Mouse (Mus musculus) T-helper 2 cell (primary cell): ENCODE data around the gene Casp14.

ENCODE experiments used
- in situ Hi-C: fragments of 300-600 bp; cut with MboI, MseI; formaldehyde crosslinking; loops from one replicate; pipeline ENCODE4 v1.15.1; 2025; ENCODE audit warnings: high pct_unique_total_duplicates

Casp14 gene

GRCm38 (mm10) chr10:78718056-78718455, at the start of gene Casp14:
Casp14 (minus strand) TSS chr10:78718294.
- in situ Hi-C loops, result loop anchor here (10.0 kb wide), 1 partner anchor 163 kb away; no protein-coding TSS in a partner anchor

- in situ Hi-C loops, result no loop called here
These were observed 47.5 kb upstream of the Casp14 start for GRCm38 (mm10) chr10:78765570-78765969.

- in situ Hi-C loops, result loop anchor here (10.0 kb wide), 1 partner anchor 359 kb away; no protein-coding TSS in a partner anchor
These were observed 37.9 kb upstream of the Casp14 start for GRCm38 (mm10) chr10:78756021-78756420.

GRCm38 (mm10) chr10:78752452-78753191, 34.5 kb upstream of the Casp14 start, which contains the start of gene Ccdc105:
Ccdc105 (minus strand) TSS chr10:78753065.
- in situ Hi-C loops, result loop anchor here (10.0 kb wide), 1 partner anchor 362 kb away; no protein-coding TSS in a partner anchor

GRCm38 (mm10) chr10:78748946-78749345, 30.9 kb upstream of the Casp14 start:
- in situ Hi-C loops, result no loop called here

- in situ Hi-C loops, result no loop called here
These were observed 30.1 kb upstream of the Casp14 start for GRCm38 (mm10) chr10:78748161-78748560.

GRCm38 (mm10) chr10:78747035-78747721, 29.1 kb upstream of the Casp14 start:
- in situ Hi-C loops, result no loop called here

- in situ Hi-C loops, result no loop called here
These were observed 27.5 kb upstream of the Casp14 start for GRCm38 (mm10) chr10:78745453-78746232.

- in situ Hi-C loops, result no loop called here
These were observed 25.6 kb upstream of the Casp14 start for GRCm38 (mm10) chr10:78743721-78744120.

- in situ Hi-C loops, result no loop called here
These were observed 21.7 kb upstream of the Casp14 start for GRCm38 (mm10) chr10:78739821-78740220.

- in situ Hi-C loops, result no loop called here
These were observed 9.8 kb upstream of the Casp14 start for GRCm38 (mm10) chr10:78727876-78728275.

GRCm38 (mm10) chr10:78727035-78727434, 8.9 kb upstream of the Casp14 start:
- in situ Hi-C loops, result no loop called here

- in situ Hi-C loops, result no loop called here
These were observed 5.3 kb upstream of the Casp14 start for GRCm38 (mm10) chr10:78723416-78723815.

GRCm38 (mm10) chr10:78722654-78723053, 4.6 kb upstream of the Casp14 start:
- in situ Hi-C loops, result no loop called here

- in situ Hi-C loops, result no loop called here
These were observed 3.9 kb upstream of the Casp14 start for GRCm38 (mm10) chr10:78722036-78722435.

GRCm38 (mm10) chr10:78716231-78716630, 1.9 kb downstream of the Casp14 start:
- in situ Hi-C loops, result loop anchor here (10.0 kb wide), 1 partner anchor 161 kb away; no protein-coding TSS in a partner anchor

GRCm38 (mm10) chr10:78715156-78715555, 2.9 kb downstream of the Casp14 start:
- in situ Hi-C loops, result loop anchor here (10.0 kb wide), 1 partner anchor 160 kb away; no protein-coding TSS in a partner anchor

- in situ Hi-C loops, result loop anchor here (10.0 kb wide), 1 partner anchor 159 kb away; no protein-coding TSS in a partner anchor
These were observed 4.0 kb downstream of the Casp14 start for GRCm38 (mm10) chr10:78714129-78714528.

- in situ Hi-C loops, result loop anchor here (10.0 kb wide), 1 partner anchor 156 kb away; no protein-coding TSS in a partner anchor
These were observed 7.4 kb downstream of the Casp14 start for GRCm38 (mm10) chr10:78710706-78711105.

- in situ Hi-C loops, result no loop called here
These were observed 17.2 kb downstream of the Casp14 start for GRCm38 (mm10) chr10:78700881-78701280.

GRCm38 (mm10) chr10:78689973-78690372, 28.1 kb downstream of the Casp14 start:
- in situ Hi-C loops, result no loop called here
